Mouse (Mus musculus): ENCODE results near the gene H2al2a. TPM values are rescaled to one million over a fixed set of nuclear protein-coding genes. Genes with fewer than 3 reads are reported as not detected.

The H2al2a gene
- total and polyA plus RNA-seq, 2 experiments from 2014 or later, result not detected

GRCm38 (mm10) chr2:18033166-18034108, 36.7 kb upstream of the H2al2a start:
- 58% methylated on average over 10 of the region's 10 CpGs for WGBS
- Histone ChIP-seq H3K27ac (no peak overlapping the region), H3K36me3 (ENCODE audit: insufficient read depth, low read length) (no peaks in the 10 kb centered on the region), H3K9me3 (ENCODE audit: low read length) (no peaks in the 10 kb centered on the region), H3K4me2 (ENCODE audit: low read depth, low read length) (no peak overlapping the region), H3K9ac (replicated peaks; ENCODE audit: low read length) (no peak overlapping the region), H3K4me3 (ENCODE audit: low read length) (no peak overlapping the region), H3K27me3 (ENCODE audit: insufficient read depth, low read length) (no peaks in the 10 kb centered on the region), H3K4me1 (ENCODE audit: insufficient read depth, low read length) (peaks cover 11% of the 10 kb centered on the region)
- DNase-seq (ENCODE audit: low spot score) (no peak), ATAC-seq (no peak)
- no peak for TF ChIP-seq CTCF (IDR thresholded peaks at IDR 0.05; ENCODE audit: low read depth)

DNA sequence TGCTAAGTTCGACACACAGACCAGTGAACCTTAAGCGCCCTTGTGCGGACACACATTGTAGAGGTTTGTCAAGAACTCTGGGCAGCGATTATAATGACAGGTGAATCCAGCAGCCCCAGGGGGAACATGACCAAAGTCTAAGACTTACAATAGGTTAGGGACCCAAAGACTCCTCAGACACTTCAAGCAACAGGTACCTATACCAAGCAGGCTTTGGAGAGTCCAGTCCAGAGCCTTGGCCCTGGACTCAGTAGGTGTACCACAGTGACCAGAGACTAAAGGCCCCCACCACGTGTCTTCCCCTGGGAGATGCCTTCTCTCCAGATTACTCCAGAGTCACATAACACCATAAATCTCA, 35.8 kb upstream of the H2al2a start:
- Histone ChIP-seq H3K4me2 (ENCODE audit: low read depth, low read length) (no peak overlapping the region; the same call in 1 of the 2 replicates), H3K4me1 (ENCODE audit: insufficient read depth, low read length) (peaks cover 11% of the 10 kb centered on the region)
- DNase-seq (ENCODE audit: low spot score), result no peak

GRCm38 (mm10) chr2:18031831-18032537, 35.2 kb upstream of the H2al2a start:
- H3K36me3 ChIP-seq (ENCODE audit: insufficient read depth, low read length), result no peaks in the 10 kb centered on the region
- H3K27ac ChIP-seq, result no peak overlapping the region
- peaks cover 14% of the 10 kb centered on the region for H3K4me1 ChIP-seq (ENCODE audit: insufficient read depth, low read length)
- H3K9me3 ChIP-seq (ENCODE audit: low read length), result no peaks in the 10 kb centered on the region
- H3K4me3 ChIP-seq (ENCODE audit: low read length), result peak overlapping the region; percentile 41
- H3K4me2 ChIP-seq (ENCODE audit: low read depth, low read length), result peak overlapping the region; percentile 94
- TF ChIP-seq CTCF (IDR thresholded peaks at IDR 0.05; ENCODE audit: low read depth), result no peak
- H3K27me3 ChIP-seq (ENCODE audit: insufficient read depth, low read length), result no peaks in the 10 kb centered on the region
- DNase-seq (ENCODE audit: low spot score) (peak; percentile 76), ATAC-seq (no peak)
- WGBS, result 9% methylated on average over 32 of the region's 34 CpGs
- H3K9ac ChIP-seq (replicated peaks; ENCODE audit: low read length), result peak overlapping the region; percentile 63

More for the DNA sequence above, 35.8 kb upstream of the H2al2a start:
- WGBS, result 59% methylated on average over 5 of the region's 5 CpGs
- H3K9ac ChIP-seq (replicated peaks; ENCODE audit: low read length), result no peak overlapping the region
- H3K9me3 ChIP-seq (ENCODE audit: low read length), result no peaks in the 10 kb centered on the region
- H3K27me3 ChIP-seq (ENCODE audit: insufficient read depth, low read length), result no peaks in the 10 kb centered on the region
- H3K36me3 ChIP-seq (ENCODE audit: insufficient read depth, low read length), result no peaks in the 10 kb centered on the region
- no peak for ATAC-seq
- H3K27ac ChIP-seq, result no peak overlapping the region
- no peak overlapping the region for H3K4me3 ChIP-seq (ENCODE audit: low read length)
- TF ChIP-seq CTCF (IDR thresholded peaks at IDR 0.05; ENCODE audit: low read depth), result no peak

GRCm38 (mm10) chr2:18031271-18031821, 34.6 kb upstream of the H2al2a start:
- Histone ChIP-seq H3K27ac (no peak overlapping the region), H3K9ac (replicated peaks; ENCODE audit: low read length) (peak overlapping the region; percentile 63), H3K4me3 (ENCODE audit: low read length) (peak overlapping the region; percentile 41), H3K36me3 (ENCODE audit: insufficient read depth, low read length) (no peaks in the 10 kb centered on the region), H3K4me2 (ENCODE audit: low read depth, low read length) (peak overlapping the region; percentile 94), H3K9me3 (ENCODE audit: low read length) (no peaks in the 10 kb centered on the region), H3K4me1 (ENCODE audit: insufficient read depth, low read length) (peaks cover 20% of the 10 kb centered on the region), H3K27me3 (ENCODE audit: insufficient read depth, low read length) (no peaks in the 10 kb centered on the region)
- TF ChIP-seq CTCF (IDR thresholded peaks at IDR 0.05; ENCODE audit: low read depth), result no peak
- peak; percentile 61 for DNase-seq (ENCODE audit: low spot score)
- ATAC-seq, result no peak
- WGBS, result 16% methylated on average over 26 of the region's 26 CpGs

DNA sequence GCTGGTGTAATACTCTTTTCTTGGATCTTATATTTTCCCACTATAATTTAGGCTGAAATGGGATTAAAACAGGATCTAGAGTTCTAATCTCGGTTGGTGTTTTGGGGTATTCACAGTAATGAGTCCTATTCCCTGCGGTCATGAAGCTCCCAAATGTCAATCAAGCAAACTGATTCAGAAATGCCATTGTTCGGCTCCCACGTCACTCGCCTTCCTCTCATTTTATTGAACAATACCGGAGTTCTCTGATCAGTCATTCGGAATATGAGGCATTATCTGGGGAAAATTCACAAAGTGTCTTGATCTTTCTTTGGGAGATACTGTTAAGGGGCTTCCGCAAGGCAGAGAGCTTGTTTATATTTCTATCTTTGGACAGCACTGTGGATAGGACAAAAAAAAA, 33.8 kb upstream of the H2al2a start:
- H3K27me3 ChIP-seq (ENCODE audit: insufficient read depth, low read length), result no peaks in the 10 kb centered on the region
- TF ChIP-seq CTCF (IDR thresholded peaks at IDR 0.05; ENCODE audit: low read depth), result no peak
- H3K9ac ChIP-seq (replicated peaks; ENCODE audit: low read length), result no peak overlapping the region
- 0 out of 2 replicates have a peak overlapping the region, but pooled peaks have one; percentile 7 for H3K4me2 ChIP-seq (ENCODE audit: low read depth, low read length)
- WGBS, result 66% methylated on average over 8 of the region's 8 CpGs
- no peaks in the 10 kb centered on the region for H3K36me3 ChIP-seq (ENCODE audit: insufficient read depth, low read length)
- H3K4me1 ChIP-seq (ENCODE audit: insufficient read depth, low read length), result peaks cover 27% of the 10 kb centered on the region
- no peak overlapping the region for H3K4me3 ChIP-seq (ENCODE audit: low read length)
- no peak overlapping the region for H3K27ac ChIP-seq
- no peak for ATAC-seq
- DNase-seq (ENCODE audit: low spot score), result peak; percentile 22
- H3K9me3 ChIP-seq (ENCODE audit: low read length), result no peaks in the 10 kb centered on the region

GRCm38 (mm10) chr2:18029656-18030055, 32.9 kb upstream of the H2al2a start:
- no peak for DNase-seq (ENCODE audit: low spot score)
- H3K27me3 ChIP-seq (ENCODE audit: insufficient read depth, low read length), result no peaks in the 10 kb centered on the region
- H3K27ac ChIP-seq, result no peak overlapping the region
- no peak for ATAC-seq
- peaks cover 31% of the 10 kb centered on the region for H3K4me1 ChIP-seq (ENCODE audit: insufficient read depth, low read length)
- WGBS, result 81% methylated on average over 7 of the region's 7 CpGs
- no peak overlapping the region for H3K9ac ChIP-seq (replicated peaks; ENCODE audit: low read length)
- no peak for TF ChIP-seq CTCF (IDR thresholded peaks at IDR 0.05; ENCODE audit: low read depth)
- H3K9me3 ChIP-seq (ENCODE audit: low read length), result no peaks in the 10 kb centered on the region
- no peak overlapping the region for H3K4me2 ChIP-seq (ENCODE audit: low read depth, low read length)
- no peaks in the 10 kb centered on the region for H3K36me3 ChIP-seq (ENCODE audit: insufficient read depth, low read length)
- H3K4me3 ChIP-seq (ENCODE audit: low read length), result no peak overlapping the region
